Mouse (Mus musculus) ES-E14 (cell line): ENCODE measurements around the gene Ralgapa1.

Source experiments
- CHD2 ChIP-seq: IDR thresholded peaks from 2 replicates; pipeline ENCODE4 v1.6.1; 2014; ENCODE audit warnings: mild to moderate bottlenecking, low read depth, low read length, inconsistent platforms
- HCFC1 ChIP-seq: IDR thresholded peaks from 2 replicates; pipeline ENCODE4 v1.6.1; 2012; ENCODE audit warnings: low read length, inconsistent platforms, borderline replicate concordance; ENCODE audit not compliant: insufficient read depth
- MAFK ChIP-seq: IDR thresholded peaks from 2 replicates; pipeline ENCODE4 v1.6.1; 2014; ENCODE audit warnings: mild to moderate bottlenecking, low read depth, low read length, inconsistent platforms; ENCODE audit not compliant: insufficient read depth
- ZC3H11A ChIP-seq: IDR thresholded peaks from 2 replicates; pipeline ENCODE4 v1.6.1; 2012; ENCODE audit warnings: low read depth, mild to moderate bottlenecking, inconsistent platforms, low read length, borderline replicate concordance

GRCm38 (mm10) chr12:55569676-55570075 is 251.3 kb downstream of the Ralgapa1 start:
- TF ChIP-seq CHD2, result no peak
- TF ChIP-seq MAFK, result no peak
- no peak for TF ChIP-seq HCFC1
- no peak for TF ChIP-seq ZC3H11A
